Mouse (Mus musculus) mouse embryonic stem cell (cell line): ENCODE measurements around the gene Srp14.

Source experiments
- in situ Hi-C, 2 experiments: fragments of 300-500 bp; cut with MboI; formaldehyde crosslinking; loops; 1 replicate in 1 of 2; 3 replicates in 1 of 2; pipeline ENCODE4 v1.14.3; 2019 to 2020; ENCODE audit warnings: low sequenced_read_pairs in 2 of 2, low pct_unique_long_range_greater_than_20kb in 1 of 2, mixed read lengths in 1 of 2; ENCODE audit not compliant: unreplicated experiment in 1 of 2

Gene Srp14

DNA sequence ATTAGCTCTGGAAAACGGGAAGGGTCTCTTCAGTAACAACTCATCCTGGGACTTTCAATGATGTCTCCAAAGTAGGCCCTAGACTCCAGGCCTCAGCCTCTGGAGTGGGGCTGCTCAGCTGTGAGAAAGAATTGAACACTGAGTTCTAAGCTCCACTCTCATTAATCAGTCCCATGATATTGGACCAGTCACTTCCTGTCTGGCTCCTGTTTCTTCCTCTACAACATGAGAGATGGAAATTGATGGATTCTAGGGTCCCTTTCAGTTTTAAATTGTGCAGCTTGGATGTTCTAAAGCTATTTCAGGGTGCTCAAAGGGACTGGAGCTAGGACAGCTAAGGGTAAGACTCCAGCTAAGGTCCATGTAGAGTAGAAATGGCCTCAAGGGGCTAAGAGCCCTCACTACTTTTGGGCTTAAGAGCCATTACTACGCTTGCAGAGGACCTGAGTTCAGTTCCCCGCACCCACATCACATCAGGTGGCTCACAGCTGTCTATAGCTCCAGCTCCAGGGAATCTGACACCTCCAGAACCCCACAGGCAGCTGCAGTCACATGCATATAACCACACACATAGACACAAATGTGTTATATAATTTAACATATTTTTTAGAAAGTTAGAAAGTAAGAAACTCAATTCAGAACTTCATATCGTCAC, 12.4 kb upstream of the Srp14 start:
- in situ Hi-C loops, result loop anchor here in 1 of 2 experiments (25.0 kb wide), 1 partner anchor 395 kb away; no protein-coding TSS in a partner anchor

DNA sequence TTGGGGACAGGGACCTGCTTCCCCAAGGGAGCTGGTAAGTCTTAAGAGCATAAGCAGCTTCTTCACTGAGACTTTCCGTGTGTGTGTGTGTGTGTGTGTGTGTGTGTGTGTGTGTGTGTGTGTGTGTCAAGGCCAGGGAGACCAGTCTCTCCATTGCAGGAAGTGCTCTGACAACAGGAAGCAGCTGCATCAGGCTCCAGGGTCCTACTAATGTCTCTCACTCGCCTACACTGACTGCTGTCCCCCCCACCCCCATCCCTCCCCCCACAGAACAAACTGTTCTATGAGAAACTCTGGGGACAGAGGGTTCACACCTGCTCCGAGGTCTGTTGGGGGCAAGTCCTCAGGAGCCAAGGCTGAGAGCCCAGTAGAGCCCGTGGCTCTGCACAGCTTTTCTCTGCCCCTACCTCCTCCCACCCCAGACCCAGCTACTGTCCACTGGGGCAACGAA, 11.8 kb upstream of the Srp14 start:
- in situ Hi-C loops, result loop anchor here in 1 of 2 experiments (25.0 kb wide), 1 partner anchor 396 kb away; no protein-coding TSS in a partner anchor

DNA sequence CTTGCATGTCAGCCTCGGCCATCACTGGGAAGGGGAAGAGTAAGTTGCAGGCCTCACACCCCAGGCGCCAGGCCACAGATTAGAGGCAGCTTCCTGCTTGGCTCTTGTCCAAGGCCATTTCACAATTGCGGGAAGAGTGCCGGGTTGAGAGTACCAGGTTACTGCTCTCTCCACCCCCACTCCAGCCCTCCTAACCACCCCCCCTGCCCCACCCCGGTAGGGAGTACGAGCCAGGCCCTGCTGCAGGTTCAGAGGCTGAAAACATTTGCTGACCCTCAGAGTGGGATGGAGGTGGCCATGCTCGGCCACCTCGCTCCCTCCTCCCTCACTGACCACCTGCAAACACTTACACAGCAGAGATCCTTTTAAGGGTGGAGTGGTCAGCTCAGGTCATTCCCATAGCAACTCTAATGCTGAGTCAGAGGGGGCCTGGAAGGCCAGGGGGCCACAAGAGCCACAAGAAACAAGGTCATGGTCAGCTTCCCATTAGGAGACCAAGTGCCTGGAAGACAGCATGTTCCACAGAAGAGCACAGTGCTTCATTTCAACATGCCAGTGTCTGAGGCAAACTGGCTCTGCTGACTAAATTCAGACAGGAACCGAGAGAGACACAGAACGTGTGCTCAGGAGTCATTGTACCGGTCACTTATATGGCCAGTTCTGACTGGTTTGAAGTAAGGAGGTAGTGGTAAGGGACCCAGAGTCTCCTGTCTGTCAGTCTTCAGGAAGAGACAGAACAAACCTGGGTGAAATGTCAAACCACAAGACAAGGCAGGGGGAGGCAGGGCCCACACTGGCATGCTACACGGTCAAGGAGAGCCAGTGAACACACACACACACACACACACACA, 11.0 kb upstream of the Srp14 start:
- in situ Hi-C loops, result loop anchor here in 1 of 2 experiments (25.0 kb wide), 1 partner anchor 397 kb away; no protein-coding TSS in a partner anchor

DNA sequence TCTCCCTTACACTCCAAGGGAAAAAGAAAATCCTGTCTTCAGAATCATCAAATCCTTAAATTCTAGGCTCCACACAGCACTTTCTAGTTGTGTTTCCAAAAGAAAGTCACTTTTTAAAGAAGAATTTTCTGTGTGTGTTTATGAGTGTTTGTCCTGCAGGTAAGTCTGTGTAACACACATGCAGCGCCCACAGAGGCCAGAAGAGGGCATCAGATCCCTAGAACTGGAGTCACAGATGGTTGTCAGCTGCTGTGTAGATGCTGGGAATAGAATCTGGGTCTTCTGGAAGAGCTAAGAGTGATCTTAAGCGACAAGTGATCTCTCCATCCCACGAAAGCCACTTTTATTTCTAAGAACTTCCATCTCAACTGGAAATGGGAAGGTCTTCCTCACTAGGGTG, 8.3 kb upstream of the Srp14 start:
- in situ Hi-C loops, result loop anchor here (5.0 to 25.0 kb wide), 4 partner anchors 49 to 399 kb away; no protein-coding TSS in a partner anchor

DNA sequence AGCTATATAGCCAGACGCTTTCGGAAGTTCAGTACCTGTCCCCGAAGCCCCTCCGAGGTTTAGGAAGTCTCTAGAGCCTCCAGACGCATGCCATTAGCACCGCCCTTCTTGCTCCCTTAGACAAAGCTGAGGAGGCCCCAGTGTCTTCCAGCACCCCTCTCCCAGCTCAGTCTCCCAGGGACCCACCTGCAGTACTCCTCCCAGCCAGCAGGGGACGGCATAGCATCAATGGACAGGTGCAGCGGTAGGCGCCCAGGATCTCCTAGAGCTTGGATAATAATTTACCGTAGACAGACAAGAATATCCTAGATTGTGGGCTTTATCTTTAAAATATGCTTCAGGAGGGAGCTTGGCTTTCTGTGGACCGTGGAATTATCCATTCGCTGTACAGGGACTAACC, 7.4 kb upstream of the Srp14 start:
- in situ Hi-C loops, result loop anchor here (5.0 to 25.0 kb wide), 4 partner anchors 50 to 400 kb away; no protein-coding TSS in a partner anchor

GRCm38 (mm10) chr2:118485415-118485814, 5.9 kb upstream of the Srp14 start:
- in situ Hi-C loops, result loop anchor here (5.0 to 25.0 kb wide), 4 partner anchors 52 to 402 kb away; no protein-coding TSS in a partner anchor

GRCm38 (mm10) chr2:118484386-118484898, 4.9 kb upstream of the Srp14 start:
- in situ Hi-C loops, result loop anchor here in 1 of 2 experiments (25.0 kb wide), 1 partner anchor 403 kb away; no protein-coding TSS in a partner anchor

DNA sequence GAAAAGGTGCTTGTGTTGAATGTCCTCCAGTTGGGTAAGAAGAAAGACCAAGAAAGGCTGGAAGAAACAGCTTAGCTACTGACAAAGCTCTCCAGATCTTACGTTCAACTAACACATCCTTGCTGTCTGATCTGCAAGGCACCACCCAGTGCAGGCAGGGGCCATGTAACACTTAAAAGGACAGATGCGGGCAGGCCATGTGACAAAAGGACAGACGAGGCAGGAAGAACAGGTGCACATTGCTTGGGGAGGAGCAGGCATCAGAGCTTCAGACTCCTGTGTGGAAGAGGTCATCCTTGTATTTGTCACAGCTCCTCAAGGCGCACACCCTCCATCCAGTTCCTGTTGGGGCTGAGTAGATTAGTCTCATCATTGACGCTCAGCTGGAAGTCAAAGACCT, 3.5 kb upstream of the Srp14 start:
- in situ Hi-C loops, result loop anchor here in 1 of 2 experiments (25.0 kb wide), 1 partner anchor 404 kb away; no protein-coding TSS in a partner anchor

DNA sequence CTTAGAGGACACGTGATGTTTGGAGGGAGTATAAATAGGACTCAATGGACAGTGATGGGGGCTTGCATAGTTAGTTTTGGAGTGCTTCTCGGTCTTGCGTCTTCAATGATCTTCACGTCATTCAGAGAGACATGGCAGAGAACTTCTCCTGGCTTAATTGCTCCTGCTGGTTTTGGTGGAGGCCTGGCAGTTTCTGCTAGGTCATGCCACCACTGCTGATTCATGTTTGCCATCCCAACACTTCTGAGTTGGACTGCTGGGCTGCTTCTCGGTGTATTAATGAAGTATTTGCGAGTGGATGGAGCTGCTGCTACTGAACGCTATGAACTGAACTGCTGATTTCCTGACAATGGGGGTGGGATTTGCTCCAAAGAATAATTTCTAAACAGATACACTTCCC, 1.4 kb upstream of the Srp14 start:
- in situ Hi-C loops, result loop anchor here in 1 of 2 experiments (25.0 kb wide), 1 partner anchor 406 kb away; no protein-coding TSS in a partner anchor

- in situ Hi-C loops, result loop anchor here in 1 of 2 experiments (25.0 kb wide), 1 partner anchor 408 kb away; no protein-coding TSS in a partner anchor
Measured at GRCm38 (mm10) chr2:118478833-118479549, 520 bp downstream of the Srp14 start.

DNA sequence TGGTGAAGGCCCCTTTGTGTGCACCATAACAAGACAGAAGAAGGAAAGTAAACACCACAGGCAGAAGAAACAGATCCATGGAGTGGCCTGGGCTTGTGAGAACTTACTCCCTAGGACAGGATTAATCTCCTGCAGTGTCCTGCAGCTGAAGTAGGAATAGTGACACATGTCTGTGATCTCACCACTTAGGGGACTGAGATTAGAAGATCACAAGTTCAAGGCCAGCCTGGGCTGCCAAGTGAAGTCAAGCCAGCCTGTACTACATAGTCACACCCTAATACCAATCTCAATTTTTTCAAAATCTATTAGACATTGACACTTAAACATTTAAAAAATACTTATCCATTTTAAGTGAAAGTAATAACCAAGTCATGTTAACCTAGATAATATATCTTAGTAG, 11.2 kb downstream of the Srp14 start:
- in situ Hi-C loops, result no loop called here

DNA sequence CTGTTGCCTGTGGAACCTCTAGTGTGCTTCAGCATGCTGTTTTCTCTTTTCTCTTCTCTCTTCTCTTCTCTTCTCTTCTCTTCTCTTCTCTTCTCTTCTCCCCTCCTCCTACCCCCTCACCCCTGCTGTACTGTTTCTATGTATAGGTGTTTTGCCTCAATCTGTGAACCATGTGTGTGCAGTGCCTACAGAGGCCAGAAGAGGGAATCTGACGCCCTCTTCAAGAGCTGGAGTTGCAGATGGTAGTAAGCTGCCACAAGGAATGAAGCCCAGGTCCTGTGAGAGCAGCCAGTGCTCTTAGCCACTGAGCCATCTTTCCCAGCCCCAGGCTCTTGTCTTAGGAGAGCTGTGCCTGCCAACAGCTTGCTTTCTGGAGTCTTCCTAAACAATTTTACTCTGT, 12.9 kb downstream of the Srp14 start:
- in situ Hi-C loops, result no loop called here

GRCm38 (mm10) chr2:118465894-118466293, 13.6 kb downstream of the Srp14 start:
- in situ Hi-C loops, result no loop called here

DNA sequence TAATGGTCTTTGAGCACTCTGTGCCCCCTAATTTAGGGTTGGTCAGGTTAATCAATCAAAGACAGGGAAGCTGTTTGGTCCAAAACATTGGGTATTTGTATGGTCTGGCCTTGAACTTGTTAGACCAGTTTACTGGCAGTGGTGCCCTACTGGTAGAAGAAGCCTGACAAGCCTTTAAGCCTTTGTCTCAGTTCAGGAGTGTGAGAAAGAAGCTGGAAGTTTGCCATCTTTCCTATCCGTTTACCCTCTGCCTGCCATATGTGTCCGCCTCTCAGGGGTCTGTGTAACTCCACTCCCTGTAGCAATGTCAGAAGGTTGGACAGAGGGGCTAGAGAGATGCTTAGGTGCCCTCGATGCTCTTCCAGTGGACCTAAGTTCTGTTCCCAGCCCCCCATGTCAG, 15.1 kb downstream of the Srp14 start:
- in situ Hi-C loops, result no loop called here

GRCm38 (mm10) chr2:118463480-118463879, 16.0 kb downstream of the Srp14 start:
- in situ Hi-C loops, result no loop called here

DNA sequence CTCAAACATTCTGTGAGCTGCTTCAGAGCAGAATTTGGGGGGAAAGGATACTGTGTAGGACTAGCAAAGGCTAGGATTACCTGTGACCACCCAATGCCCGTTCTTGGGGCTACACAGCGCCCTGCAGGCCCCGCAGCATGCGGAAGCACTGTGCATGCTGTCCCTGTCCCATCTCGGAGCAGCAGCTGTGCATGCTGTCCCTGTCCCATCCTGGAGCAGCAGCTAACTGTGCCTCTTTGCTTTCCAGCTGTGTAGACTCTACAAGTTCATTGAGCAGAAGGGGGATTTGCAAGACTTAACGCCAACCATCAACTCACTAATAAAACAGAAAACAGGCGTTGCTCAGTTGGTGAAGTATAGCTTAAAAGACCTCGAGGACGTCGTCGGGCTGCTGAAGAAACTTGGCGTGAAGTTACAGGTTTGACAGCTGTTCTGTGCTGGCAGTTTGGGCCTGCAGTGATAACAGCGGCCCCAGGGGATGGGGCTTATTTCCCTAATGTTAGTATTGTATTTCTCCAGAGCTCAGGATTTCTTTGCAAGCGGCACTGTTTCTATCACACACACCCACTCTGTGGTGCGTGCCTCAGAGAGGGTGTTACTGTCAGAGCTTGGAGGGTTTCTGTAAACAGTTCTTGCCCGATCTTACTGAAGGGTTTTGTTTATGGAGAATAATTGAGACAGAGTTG, 17.9 kb downstream of the Srp14 start:
- in situ Hi-C loops, result no loop called here

- in situ Hi-C loops, result no loop called here
Measured at GRCm38 (mm10) chr2:118457463-118458261, 21.8 kb downstream of the Srp14 start.
